Mouse (Mus musculus): ENCODE data around the gene Fgf2.
A peak's percentile ranks its signal among the peaks of the same experiment; 100 is the strongest.

Fgf2 gene

DNA sequence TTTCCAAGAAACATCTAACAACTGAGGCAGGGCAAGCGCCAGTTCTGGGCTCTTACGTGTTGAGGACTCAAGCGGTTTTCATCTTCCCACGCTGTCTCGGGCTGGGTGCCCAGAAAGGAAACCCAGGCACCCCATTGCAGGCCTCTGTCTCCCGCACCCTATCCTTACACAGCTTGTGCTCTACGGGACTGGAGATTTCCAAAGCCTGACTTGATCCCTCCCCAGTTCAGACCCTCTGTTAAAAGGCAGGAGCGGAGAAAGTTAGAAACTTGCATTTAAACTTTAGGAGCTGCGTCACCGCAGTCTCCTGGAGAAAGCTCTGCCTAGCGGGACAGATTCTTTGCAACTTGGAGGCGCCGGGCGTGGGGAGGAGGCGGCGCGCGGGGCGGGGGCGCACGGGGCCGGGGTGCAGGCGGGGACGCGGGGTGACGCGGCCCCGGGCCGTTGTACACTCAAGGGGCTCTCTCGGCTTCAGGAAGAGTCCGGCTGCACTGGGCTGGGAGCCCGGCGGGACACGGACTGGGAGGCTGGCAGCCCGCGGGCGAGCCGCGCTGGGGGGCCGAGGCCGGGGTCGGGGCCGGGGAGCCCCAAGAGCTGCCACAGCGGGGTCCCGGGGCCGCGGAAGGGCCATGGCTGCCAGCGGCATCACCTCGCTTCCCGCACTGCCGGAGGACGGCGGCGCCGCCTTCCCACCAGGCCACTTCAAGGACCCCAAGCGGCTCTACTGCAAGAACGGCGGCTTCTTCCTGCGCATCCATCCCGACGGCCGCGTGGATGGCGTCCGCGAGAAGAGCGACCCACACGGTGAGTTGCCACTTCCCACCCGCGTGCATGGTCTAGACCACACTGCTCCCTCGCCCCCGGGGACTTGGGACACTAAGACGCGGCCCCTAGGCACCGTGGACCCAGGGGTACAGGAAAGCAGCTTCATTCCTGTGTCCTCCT is at the start of gene Fgf2:
Gene Fgf2, plus strand, starts transcription at position 126 of the 945 bp plus-strand sequence.
- DNase-seq (ENCODE audit: low read depth, low spot score), result peak; percentile 76

DNA sequence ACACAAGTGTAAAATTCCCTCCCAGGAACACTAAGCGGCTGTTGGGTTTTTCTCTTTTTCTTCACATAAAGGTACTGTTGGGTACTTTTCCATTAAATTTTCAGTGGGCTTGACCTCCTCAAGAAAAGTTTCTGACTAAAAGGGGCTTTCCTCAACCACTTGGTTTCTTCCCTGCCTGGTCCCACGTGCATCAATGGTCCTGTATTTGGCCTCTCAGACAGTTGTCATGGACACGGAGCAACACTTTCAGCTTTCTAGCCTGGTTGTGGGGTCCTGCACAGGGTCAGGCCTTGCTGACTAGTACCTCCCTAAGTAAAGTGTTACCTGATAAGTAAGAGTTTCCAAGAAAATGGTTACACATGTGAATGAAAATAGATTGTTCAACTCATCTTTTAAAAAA is 48.7 kb upstream of the Fgf2 start:
- no peak for DNase-seq (ENCODE audit: low read depth, low spot score)

DNA sequence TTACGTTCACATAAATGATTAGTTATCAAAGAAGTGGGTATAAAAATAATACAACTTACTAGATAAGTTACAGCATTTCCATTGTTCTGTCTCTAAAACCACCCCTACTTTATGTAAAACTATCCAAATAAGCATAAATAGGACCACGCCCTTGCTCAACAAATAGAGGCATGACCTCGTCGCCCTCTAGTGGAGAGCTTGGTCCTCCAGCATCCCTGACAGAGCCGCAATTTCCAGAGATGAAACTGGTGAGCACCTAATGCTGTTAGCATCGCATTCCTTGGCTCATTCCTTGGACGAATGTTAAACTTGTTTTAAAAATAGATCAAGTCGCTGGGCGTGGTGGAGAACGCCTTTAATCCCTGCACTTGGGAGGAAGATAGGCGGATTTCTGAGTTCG is 45.5 kb upstream of the Fgf2 start:
- DNase-seq (ENCODE audit: low read depth, low spot score), result peak; percentile 80

DNA sequence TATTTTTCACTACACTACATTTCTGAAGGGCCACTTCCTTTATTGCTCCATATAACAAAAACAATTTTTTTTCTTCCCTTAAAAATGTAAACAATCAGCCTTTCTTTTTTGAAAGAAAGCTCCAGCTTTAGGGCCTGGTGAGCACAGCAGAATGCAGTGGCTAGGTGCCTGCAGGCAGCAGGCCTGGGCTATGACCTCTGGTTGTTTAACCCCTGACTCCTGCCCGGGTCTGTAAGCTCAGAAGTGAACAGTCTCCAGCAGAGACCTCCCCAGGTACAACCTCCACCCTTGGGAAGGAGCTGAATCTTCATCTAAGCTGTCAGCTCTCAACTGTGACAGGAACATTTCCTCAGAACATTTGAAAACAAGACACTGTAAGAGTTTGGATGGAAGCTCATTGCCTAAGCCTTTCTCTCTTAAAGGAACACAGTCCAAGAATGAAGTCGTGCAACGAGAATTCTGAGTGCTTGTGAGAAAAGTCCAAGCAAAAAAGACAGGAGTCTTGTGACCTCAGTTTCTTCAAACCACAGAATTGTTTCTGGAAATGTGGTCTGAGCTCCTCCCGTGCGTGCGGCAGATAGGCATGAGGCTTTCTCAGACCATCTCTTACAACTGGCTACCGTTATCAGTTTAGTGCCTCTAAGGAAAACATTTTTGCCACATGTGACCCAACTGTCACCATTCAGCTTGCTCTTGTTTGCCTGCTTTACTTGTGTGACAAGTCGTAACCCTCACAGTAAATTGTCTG is 44.6 kb upstream of the Fgf2 start:
- no peak for DNase-seq (ENCODE audit: low read depth, low spot score)

DNA sequence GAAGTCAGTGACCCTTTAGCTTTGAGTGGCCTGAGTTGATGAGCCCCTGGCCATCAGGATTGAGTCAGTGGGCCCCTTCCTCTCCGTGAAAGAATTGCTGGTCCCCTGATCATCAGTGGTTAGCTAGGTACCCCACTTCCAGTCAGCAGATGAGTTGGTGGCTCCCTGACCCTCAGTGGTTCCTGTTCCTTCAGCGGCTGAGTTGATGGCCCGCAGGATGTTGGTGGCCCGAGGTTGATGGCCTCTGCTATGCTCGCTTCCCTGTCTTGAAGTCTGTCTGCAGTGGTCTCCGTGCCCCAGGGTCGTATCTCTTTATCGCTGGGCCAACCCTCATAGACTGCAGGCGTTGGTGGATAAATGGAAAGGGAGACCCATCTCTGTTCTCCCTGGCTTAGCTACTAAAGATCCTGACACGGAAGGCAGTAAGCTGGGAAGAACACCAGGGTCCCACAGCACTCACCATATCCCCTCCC is 36.2 kb upstream of the Fgf2 start:
- DNase-seq (ENCODE audit: low read depth, low spot score), result no peak

DNA sequence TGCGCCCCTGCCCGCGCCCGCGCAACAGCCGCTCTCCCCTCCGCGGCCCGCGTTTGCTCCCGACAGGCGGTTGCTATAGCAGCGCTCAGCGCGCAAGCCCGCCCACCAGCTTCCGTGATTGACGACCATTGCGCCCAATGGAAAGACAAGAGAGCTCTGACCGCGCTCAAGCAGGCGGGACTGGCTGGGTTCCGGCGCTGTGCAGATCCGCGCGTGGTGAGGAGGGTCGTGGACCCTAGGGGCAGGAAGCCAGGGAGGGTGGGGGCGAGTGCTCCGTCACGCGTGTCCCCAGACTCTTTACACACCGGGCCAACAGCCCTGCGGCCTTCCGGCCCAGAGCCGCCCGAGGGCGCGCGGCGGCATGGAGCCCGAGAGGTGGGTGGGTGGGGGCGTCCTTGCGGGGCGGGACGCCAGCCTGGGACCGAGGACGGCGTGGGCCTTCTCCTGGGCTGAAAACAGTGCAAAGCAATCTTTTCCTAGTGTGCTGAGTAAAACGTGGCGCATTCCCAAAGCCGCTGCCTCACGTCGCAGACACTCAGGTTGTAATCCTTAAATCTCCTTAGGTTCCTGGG is 35.7 kb upstream of the Fgf2 start, which contains the start of the genes Bbs12 and Cetn4:
Gene Bbs12, plus strand, starts transcription at position 185 of the 572 bp plus-strand sequence.
Gene Cetn4, minus strand, starts transcription at position 339 of the 572 bp plus-strand sequence.
- DNase-seq (ENCODE audit: low read depth, low spot score), result peak; percentile 96

DNA sequence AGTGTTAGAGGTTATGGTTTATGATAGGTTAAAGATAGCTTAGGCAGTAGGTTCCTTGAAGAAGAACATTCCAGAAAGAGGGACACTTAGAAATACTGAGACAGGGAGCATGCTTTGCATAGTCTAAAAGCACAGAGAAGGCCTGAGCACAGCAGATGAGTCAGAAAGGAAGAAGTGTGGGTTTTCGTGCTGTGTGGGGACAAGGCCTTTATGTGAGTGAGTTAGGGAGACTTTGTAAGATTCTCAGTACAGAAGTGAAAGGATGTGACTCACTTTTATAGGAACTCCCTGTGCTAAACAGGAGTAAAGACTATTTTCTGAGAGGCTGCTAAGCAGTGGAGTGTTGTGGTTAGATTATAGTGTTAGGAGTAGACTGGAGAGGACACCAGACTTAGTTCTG is 34.8 kb upstream of the Fgf2 start:
- peak; percentile 76 for DNase-seq (ENCODE audit: low read depth, low spot score)

DNA sequence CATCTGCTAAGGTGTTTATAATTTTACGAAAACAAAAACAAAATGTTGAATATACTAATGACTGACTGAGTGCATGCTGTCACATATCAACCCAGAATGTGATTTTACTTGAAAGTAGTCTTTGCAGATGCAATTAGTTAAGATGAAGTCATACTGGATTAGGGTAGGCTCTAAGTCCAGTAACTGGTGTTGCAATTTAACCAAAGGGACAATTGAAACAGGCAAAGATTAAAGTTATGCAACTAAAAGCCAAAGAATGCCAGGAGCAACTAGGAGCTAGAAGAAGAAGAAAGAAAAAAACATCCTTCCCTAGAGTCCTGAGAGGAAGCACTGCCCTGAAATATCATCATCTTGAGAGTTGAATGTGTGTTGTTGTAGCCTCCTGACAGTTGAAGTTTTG is 31.9 kb upstream of the Fgf2 start:
- no peak for DNase-seq (ENCODE audit: low read depth, low spot score)

DNA sequence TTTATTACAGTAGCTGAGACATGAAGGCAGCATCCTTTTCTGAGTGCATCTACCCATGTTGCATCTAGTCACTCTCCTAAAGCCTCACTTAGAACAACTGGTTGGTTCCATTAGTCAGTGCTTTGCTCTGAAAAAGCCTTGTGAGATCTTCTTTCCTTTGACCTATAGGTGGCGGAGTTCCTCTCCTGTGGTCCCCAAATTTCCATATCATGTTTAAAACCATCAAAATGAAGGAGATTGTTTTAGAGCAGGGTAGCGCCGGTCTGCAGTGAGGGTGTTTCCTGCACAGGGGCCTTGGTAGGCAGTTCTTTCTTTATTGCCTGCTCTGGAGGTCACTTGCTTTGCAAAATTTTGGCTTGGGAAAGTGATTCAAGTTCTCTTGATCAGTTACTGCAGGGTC is 23.8 kb upstream of the Fgf2 start:
- DNase-seq (ENCODE audit: low read depth, low spot score), result peak; percentile 38

DNA sequence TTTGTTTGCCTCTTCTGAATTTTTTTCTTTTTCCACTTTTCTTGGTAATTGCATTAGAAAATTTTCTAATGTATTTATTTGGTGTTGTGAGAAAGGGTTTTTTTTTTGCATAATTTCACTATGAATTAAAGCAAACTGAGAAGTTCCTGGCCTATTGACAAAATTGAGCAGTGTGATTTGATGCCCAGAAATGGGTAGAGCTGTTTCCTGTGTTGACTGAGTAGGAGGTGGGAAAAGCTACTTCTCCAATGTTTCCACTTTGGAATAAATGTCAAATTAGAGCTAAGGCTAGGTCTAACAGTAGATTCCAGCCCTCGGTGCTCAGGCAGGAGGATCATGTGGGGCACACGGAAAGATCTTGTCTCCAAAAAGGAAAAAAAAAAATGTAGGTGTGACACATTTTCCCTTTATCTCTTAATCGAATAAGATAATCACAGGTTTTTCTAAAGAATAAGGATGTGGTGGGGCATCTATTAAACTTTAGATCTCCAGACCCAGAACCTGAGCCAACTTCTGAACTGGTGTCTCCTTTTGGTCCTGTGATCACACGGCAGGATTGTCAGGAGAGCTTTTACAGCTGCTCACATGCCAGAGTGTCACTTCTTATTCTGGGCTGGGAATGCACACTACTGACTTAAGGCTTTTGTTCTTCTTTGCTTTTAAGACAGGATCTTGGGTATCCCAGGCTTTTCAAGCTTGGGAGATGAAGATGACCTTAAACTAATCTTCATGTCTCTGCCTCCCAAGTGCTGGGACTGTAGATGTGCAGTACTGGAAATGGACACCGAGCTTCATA is 22.6 kb upstream of the Fgf2 start:
- no peak for DNase-seq (ENCODE audit: low read depth, low spot score)

DNA sequence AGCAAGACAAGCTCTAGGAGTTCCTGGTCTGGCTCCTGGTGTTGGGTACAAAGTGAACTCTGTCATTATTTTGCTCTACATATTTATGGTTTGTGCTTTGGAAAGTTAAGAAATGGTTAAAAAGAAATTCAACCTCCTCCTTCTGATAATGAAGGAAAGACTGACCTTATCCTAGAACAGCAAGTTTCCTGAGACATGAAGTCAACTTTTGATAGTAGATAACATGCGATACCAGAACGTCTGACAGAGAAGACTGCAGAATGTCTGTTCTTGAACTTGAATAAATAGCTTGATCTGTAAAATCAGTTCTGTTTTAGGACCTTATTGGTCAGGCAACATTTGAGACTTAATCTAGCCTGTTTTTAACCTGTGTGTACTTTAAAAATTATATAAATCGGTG is 21.5 kb upstream of the Fgf2 start:
- no peak for DNase-seq (ENCODE audit: low read depth, low spot score)

DNA sequence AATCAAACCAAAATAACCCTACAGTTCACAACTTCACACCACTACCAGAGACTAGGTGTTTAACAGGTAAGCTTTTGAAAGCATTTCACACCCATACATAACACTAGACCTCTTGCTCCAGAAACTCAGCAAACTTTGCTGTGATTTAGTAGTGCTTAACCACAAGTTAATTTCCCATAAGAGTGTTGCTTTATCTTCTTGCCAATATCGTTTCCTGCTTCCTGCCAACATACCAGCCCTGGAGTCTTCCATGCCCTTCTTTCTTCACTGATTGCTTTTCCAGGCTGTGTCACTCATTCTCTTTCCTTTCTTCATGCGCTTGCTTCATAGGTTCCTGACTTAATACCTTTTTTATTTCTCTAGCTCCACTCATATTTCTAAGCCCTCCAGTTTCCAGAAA is 19.7 kb upstream of the Fgf2 start:
- DNase-seq (ENCODE audit: low read depth, low spot score), result no peak

DNA sequence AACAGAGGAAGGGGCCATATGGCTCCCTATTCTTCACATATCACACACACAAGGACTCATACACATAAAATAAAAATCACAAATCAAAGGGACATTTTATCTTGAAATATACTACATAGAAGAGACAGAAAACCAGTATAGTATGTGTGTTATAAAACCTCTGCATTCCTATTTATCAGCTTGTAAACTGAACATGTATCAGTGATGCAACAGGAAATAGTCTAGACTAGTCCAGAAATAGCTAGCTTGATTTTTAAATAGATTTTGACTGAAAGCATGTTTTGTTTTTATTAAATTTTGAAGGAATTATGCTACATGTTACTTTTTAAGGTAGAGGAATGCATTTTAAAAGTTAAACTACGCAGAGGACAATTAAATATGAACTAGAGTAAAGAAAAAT is 18.2 kb upstream of the Fgf2 start:
- no peak for DNase-seq (ENCODE audit: low read depth, low spot score)

DNA sequence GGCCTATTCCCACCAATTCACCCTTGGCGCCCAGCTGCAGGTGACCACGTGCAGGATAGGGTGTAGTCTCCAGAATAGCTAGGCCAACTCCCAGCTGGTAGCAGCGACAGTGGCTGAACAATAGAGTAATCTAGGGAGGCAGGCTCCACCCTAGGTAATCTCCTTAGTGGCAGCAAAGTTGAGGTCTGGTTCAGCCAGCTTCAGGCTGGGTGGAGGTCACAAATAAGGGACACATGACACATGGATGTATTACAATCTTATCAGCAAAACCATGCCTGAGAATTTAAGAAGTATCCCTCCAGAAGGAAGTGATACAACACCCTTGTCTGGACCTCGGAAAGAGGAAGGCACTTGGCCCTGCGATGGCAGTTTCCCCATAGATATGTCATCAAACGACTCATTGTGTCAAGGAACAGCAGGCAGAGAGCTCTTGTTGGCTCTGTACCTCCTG is 16.1 kb upstream of the Fgf2 start:
- DNase-seq (ENCODE audit: low read depth, low spot score), result no peak

DNA sequence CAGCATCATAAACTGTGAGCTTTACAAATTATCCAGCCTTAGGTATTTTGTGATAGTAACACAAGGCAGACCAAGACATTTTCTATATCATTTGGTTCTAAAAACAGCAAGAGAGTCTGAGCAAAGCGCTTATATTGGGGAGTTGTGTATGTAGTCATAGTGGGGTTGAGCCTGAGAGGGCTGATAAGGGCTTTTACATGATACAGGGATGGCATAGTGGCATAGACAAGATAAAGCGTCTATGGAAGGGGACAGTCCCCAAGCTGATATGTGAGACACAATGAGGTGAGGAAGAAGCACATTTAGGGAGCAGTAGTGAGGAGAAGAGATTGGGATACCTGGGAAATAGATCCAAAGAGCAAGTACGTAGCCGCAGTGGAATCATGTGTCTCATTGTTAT is 14.1 kb upstream of the Fgf2 start:
- no peak for DNase-seq (ENCODE audit: low read depth, low spot score)

DNA sequence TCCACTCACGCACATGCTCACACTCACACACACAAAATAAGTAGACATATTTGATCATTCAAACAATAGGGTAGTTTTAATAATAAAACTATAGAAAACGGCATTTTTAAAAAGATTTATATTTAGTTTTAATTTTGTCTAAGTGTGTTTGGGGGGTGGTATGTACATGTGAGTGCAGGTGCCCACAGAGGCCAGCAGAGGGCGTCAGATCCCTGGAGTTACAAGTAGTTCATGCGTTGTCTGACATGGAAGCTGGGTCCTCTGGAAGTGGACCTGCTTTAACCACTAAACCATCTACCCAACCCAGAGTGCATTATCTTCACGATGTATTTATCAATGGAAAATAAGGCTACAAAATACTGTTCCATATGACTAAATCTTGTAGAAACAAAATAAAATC is 7.0 kb upstream of the Fgf2 start:
- peak; percentile 29 for DNase-seq (ENCODE audit: low read depth, low spot score)

DNA sequence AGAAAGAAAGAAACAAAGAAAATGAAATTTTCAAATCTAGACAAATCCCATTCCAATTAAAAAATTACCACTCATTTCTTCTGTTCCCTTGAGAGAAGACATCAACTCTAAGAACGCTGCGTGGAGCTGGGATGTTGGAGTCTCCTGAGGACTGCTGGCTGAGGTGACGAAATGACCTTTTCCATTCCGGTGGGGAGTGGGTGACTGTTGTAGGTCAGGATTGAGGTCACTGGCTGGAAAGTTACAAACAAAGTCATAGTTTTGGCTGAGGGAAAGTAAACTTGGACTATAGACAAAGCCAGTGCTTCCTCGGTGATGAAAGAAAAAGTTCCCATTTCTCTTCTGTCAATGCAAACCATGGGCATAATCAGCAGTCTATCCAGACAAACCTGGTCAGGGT is 5.3 kb upstream of the Fgf2 start:
- DNase-seq (ENCODE audit: low read depth, low spot score), result no peak

DNA sequence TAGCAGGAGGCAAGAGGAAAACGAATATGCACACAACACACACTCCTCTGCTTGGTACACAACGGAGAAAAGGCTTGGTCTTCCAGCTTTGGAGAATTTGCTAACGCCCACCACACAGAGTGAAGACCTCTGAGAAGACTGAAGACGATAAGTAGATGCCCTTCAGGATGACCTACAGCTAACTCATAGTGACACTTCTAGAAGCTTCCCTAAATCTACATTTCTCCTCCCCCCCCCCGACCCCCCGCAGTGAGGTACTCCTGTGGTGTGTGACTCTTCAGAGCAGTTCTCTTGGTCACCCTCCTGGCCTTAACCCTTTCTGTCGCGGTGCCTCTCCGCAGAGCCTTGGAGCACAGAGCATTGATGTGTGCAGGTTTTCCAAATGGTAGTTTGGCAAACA is 475 bp upstream of the Fgf2 start:
- no peak for DNase-seq (ENCODE audit: low read depth, low spot score)

DNA sequence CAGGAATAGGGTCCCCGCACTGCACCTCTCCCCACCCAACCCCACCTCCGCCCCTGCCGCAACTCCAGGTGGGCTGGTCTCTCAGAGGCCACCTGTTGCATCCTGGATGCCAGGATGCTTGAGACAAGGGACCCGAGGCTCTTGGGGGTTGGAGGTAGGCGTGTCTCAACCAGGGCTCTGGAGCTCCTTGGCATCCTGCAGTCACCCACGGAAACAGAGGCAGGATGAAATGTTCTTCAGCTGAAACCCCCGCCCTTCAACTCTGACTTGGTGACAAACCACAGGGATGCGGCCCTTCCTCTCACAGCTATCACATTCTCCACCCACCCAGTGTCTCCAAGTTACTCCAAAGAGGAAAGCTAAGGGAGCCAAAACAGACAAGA is 1.0 kb downstream of the Fgf2 start:
- DNase-seq (ENCODE audit: low read depth, low spot score), result peak; percentile 26

DNA sequence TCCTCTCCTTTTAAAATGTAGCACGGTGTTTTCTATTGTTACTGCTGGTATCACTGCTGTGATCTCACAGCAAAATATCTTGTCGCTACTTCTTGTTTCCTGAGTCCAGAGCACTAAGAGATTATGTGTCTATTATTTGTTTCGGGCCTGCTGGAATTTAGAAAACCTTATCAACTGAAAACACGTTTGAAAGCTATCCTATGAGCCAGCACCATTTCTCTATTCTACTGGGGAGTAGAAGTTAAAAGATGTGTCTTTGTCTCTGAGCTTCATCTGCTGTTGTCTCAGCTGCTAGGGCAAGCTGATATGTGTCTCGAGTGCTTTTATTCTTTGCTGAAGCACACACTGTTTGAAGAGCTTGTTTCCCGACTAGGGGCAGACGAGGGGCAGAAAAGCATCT is 2.2 kb downstream of the Fgf2 start:
- no peak for DNase-seq (ENCODE audit: low read depth, low spot score)

DNA sequence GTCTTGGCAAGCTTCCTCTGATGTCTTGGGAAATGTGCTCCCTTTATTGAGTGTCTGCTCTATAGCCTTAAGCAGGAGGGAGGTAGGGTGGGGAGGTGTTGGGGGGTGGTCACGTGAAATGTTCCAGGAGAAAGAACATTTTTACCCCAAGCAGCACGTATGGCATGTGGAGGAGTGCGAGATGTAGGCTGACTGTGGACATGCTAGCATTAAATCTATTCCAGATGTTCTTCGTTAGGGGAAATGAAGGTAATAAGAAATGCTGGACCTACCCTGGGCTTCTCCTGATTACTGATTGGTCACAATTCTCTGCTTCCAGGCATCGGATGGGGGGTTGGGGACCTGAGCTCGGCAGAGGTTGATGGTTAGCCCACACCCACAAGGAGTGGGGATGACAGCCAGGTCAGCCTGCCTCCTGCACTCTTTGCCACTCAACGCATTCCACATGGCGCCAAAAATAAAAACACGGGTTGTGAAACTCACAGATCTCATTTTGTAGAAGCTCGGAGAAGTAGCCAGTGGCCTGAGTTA is 5.9 kb downstream of the Fgf2 start:
- no peak for DNase-seq (ENCODE audit: low read depth, low spot score)

Data from CD4-positive helper T cell, adult 2 months (primary cell).